Mouse (Mus musculus): ENCODE data around the gene Nat8f5. TPM values are rescaled to one million over a fixed set of nuclear protein-coding genes. Genes with fewer than 3 reads are reported as not detected.
"Not testable (repeated sequence)": the region's sequence is repeated elsewhere in the genome, so short reads cannot be mapped to it uniquely, and the experiment has no call there.

Nat8f5 gene
- polyA plus RNA-seq (2015; fragmentation: Nextera tagmentation; extraction: Ambion mirVana) = 0.36 TPM in 1 of 2 replicates, not detected in the other

DNA sequence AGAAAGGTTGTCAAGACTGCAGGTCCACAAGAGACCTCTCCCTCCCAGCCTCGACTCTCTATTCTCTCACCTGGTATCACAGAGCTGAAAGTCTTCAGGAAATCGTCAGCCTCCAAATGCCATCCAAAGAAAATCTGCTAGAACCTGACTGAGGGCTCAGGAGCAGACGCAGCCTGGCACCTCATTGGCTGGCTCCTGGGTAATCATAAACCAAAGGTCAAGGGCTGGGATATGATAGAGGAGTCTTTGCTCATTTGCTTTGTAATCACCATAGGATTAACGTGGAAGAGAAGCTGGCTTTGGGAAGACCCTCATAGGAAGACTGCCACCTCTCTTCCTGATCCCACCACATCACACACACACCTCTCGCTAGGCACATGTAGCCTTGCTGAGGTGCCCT is at the start of gene Nat8f5, which contains the start of gene Nat8f6:
Nat8f5 (minus strand) TSS at position 136 of the 400 bp plus-strand sequence.
Nat8f6 (minus strand) TSS at position 118 of the 400 bp plus-strand sequence.
- Histone ChIP-seq H3K27ac (ENCODE audit: low read depth, low read length) (no peak within 1 kb of the TSS), H3K36me3 (ENCODE audit: control insufficient read depth, insufficient read depth, low read length) (no peaks in the 10 kb centered on the region), H3K4me2 (ENCODE audit: low read length) (no peak within 1 kb of the TSS), H3K27me3 (replicated peaks; ENCODE audit: control insufficient read depth, insufficient read depth, low read length) (no peaks in the 10 kb centered on the region), H3K9ac (ENCODE audit: low read depth, low read length) (no peak within 1 kb of the TSS), H3K4me3 (ENCODE audit: low read length) (no peak within 1 kb of the TSS), H3K4me1 (ENCODE audit: control insufficient read depth, insufficient read depth, low read depth, low read length) (no peaks in the 10 kb centered on the region), H3K9me3 (ENCODE audit: control insufficient read depth, low read length) (no peaks in the 10 kb centered on the region)
- 89% methylated on average over 5 of the region's 5 CpGs for WGBS
- no peak for ATAC-seq

- H3K27ac ChIP-seq (ENCODE audit: low read depth, low read length); H3K4me2 ChIP-seq (ENCODE audit: low read length); H3K4me1 ChIP-seq (ENCODE audit: control insufficient read depth, insufficient read depth, low read depth, low read length); H3K9ac ChIP-seq (ENCODE audit: low read depth, low read length); H3K9me3 ChIP-seq (ENCODE audit: control insufficient read depth, low read length); H3K4me3 ChIP-seq (ENCODE audit: low read length); H3K36me3 ChIP-seq (ENCODE audit: control insufficient read depth, insufficient read depth, low read length); H3K27me3 ChIP-seq (replicated peaks; ENCODE audit: control insufficient read depth, insufficient read depth, low read length); ATAC-seq: not testable (repeated sequence)
- 89% methylated on average over 5 of the region's 5 CpGs for WGBS
Observed at GRCm38 (mm10) chr6:85869006-85869405, 48.2 kb upstream of the Nat8f5 start, which contains the start of gene Nat8f2. Gene Nat8f2 (minus strand): TSS chr6:85869158.

- Histone ChIP-seq H3K36me3 (ENCODE audit: control insufficient read depth, insufficient read depth, low read length) (no peaks in the 10 kb centered on the region), H3K4me1 (ENCODE audit: control insufficient read depth, insufficient read depth, low read depth, low read length) (no peaks in the 10 kb centered on the region), H3K9ac (ENCODE audit: low read depth, low read length) (no peak overlapping the region), H3K4me2 (ENCODE audit: low read length) (no peak overlapping the region), H3K9me3 (ENCODE audit: control insufficient read depth, low read length) (no peaks in the 10 kb centered on the region), H3K27me3 (replicated peaks; ENCODE audit: control insufficient read depth, insufficient read depth, low read length) (no peaks in the 10 kb centered on the region), H3K4me3 (ENCODE audit: low read length) (no peak overlapping the region), H3K27ac (ENCODE audit: low read depth, low read length) (no peak overlapping the region)
- 82% methylated on average over 8 of the region's 8 CpGs for WGBS
- no peak for ATAC-seq
Observed at GRCm38 (mm10) chr6:85867726-85868690, 47.2 kb upstream of the Nat8f5 start.

- H3K9me3 ChIP-seq (ENCODE audit: control insufficient read depth, low read length); H3K4me2 ChIP-seq (ENCODE audit: low read length); H3K4me3 ChIP-seq (ENCODE audit: low read length); H3K9ac ChIP-seq (ENCODE audit: low read depth, low read length); H3K4me1 ChIP-seq (ENCODE audit: control insufficient read depth, insufficient read depth, low read depth, low read length); H3K27ac ChIP-seq (ENCODE audit: low read depth, low read length); H3K27me3 ChIP-seq (replicated peaks; ENCODE audit: control insufficient read depth, insufficient read depth, low read length); H3K36me3 ChIP-seq (ENCODE audit: control insufficient read depth, insufficient read depth, low read length); ATAC-seq: not testable (repeated sequence)
- 70% methylated on average over 1 of the region's 1 CpGs for WGBS
Observed at GRCm38 (mm10) chr6:85866995-85867394, 46.2 kb upstream of the Nat8f5 start.

GRCm38 (mm10) chr6:85866166-85866565 is 45.4 kb upstream of the Nat8f5 start:
- H3K4me1 ChIP-seq (ENCODE audit: control insufficient read depth, insufficient read depth, low read depth, low read length); H3K4me2 ChIP-seq (ENCODE audit: low read length); H3K4me3 ChIP-seq (ENCODE audit: low read length); H3K9me3 ChIP-seq (ENCODE audit: control insufficient read depth, low read length); H3K27ac ChIP-seq (ENCODE audit: low read depth, low read length); H3K9ac ChIP-seq (ENCODE audit: low read depth, low read length); ATAC-seq; H3K27me3 ChIP-seq (replicated peaks; ENCODE audit: control insufficient read depth, insufficient read depth, low read length); H3K36me3 ChIP-seq (ENCODE audit: control insufficient read depth, insufficient read depth, low read length): not testable (repeated sequence)
- WGBS = 83% methylated on average over 3 of the region's 3 CpGs

DNA sequence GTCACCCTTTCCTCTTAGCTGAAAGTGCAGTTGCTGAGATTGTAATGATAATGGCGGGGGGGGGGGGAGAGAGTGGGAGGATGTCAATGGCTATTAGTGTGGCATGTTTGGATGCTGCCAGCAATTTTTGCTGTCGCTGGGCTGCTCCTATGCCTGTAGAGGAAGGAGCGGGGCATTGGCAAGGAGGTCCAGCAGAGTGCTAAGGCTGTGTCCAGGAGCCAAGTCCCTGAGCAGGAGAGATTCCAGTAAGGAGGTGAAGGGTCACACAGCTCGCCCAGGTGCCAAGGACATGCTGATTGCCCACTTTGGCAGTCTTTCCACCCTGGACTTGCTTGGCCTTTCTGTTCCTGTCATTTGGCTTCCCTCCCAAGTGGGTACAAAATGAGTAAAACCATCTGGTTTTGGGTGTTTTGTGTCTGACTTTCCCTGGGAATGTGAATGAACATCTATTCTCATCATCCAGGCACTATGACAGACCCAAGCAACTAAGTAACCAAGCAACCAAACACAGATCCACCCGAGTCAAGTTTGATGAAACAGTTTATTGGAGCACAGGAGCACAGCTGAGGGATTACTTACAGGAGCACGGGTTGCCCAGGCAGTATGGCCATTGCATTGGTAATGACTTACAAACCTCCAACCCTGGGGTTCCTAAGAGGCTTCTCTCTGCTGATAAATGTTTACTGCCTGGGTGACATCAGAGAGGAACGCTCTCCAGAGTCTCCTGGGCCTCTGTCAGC is 44.3 kb upstream of the Nat8f5 start:
- H3K27me3 ChIP-seq (replicated peaks; ENCODE audit: control insufficient read depth, insufficient read depth, low read length); H3K4me1 ChIP-seq (ENCODE audit: control insufficient read depth, insufficient read depth, low read depth, low read length); H3K9me3 ChIP-seq (ENCODE audit: control insufficient read depth, low read length); H3K27ac ChIP-seq (ENCODE audit: low read depth, low read length); H3K4me2 ChIP-seq (ENCODE audit: low read length); H3K36me3 ChIP-seq (ENCODE audit: control insufficient read depth, insufficient read depth, low read length); H3K4me3 ChIP-seq (ENCODE audit: low read length); H3K9ac ChIP-seq (ENCODE audit: low read depth, low read length): not testable (repeated sequence)
- ATAC-seq = peak; percentile 91
- WGBS = 45% methylated on average over 5 of the region's 7 CpGs

GRCm38 (mm10) chr6:85863840-85864239 is 43.1 kb upstream of the Nat8f5 start:
- H3K4me3 ChIP-seq (ENCODE audit: low read length) = no peak overlapping the region
- no peaks in the 10 kb centered on the region for H3K36me3 ChIP-seq (ENCODE audit: control insufficient read depth, insufficient read depth, low read length)
- H3K9ac ChIP-seq (ENCODE audit: low read depth, low read length) = no peak overlapping the region
- H3K9me3 ChIP-seq (ENCODE audit: control insufficient read depth, low read length) = no peaks in the 10 kb centered on the region
- no peak overlapping the region for H3K4me2 ChIP-seq (ENCODE audit: low read length)
- H3K27ac ChIP-seq (ENCODE audit: low read depth, low read length) = no peak overlapping the region
- no peak for ATAC-seq
- 92% methylated on average over 2 of the region's 2 CpGs for WGBS
- no peaks in the 10 kb centered on the region for H3K4me1 ChIP-seq (ENCODE audit: control insufficient read depth, insufficient read depth, low read depth, low read length)
- H3K27me3 ChIP-seq (replicated peaks; ENCODE audit: control insufficient read depth, insufficient read depth, low read length) = no peaks in the 10 kb centered on the region

GRCm38 (mm10) chr6:85863136-85863535 is 42.4 kb upstream of the Nat8f5 start:
- ATAC-seq = no peak
- no peaks in the 10 kb centered on the region for H3K27me3 ChIP-seq (replicated peaks; ENCODE audit: control insufficient read depth, insufficient read depth, low read length)
- 79% methylated on average over 2 of the region's 2 CpGs for WGBS
- no peak overlapping the region for H3K4me3 ChIP-seq (ENCODE audit: low read length)
- no peaks in the 10 kb centered on the region for H3K36me3 ChIP-seq (ENCODE audit: control insufficient read depth, insufficient read depth, low read length)
- no peaks in the 10 kb centered on the region for H3K9me3 ChIP-seq (ENCODE audit: control insufficient read depth, low read length)
- H3K27ac ChIP-seq (ENCODE audit: low read depth, low read length) = no peak overlapping the region
- H3K4me1 ChIP-seq (ENCODE audit: control insufficient read depth, insufficient read depth, low read depth, low read length) = no peaks in the 10 kb centered on the region
- H3K4me2 ChIP-seq (ENCODE audit: low read length) = no peak overlapping the region
- no peak overlapping the region for H3K9ac ChIP-seq (ENCODE audit: low read depth, low read length)

- H3K9ac ChIP-seq (ENCODE audit: low read depth, low read length) = no peak overlapping the region
- no peaks in the 10 kb centered on the region for H3K4me1 ChIP-seq (ENCODE audit: control insufficient read depth, insufficient read depth, low read depth, low read length)
- H3K4me3 ChIP-seq (ENCODE audit: low read length) = no peak overlapping the region
- no peak overlapping the region for H3K4me2 ChIP-seq (ENCODE audit: low read length)
- no peaks in the 10 kb centered on the region for H3K36me3 ChIP-seq (ENCODE audit: control insufficient read depth, insufficient read depth, low read length)
- H3K9me3 ChIP-seq (ENCODE audit: control insufficient read depth, low read length) = no peaks in the 10 kb centered on the region
- H3K27ac ChIP-seq (ENCODE audit: low read depth, low read length) = no peak overlapping the region
- 69% methylated on average over 3 of the region's 3 CpGs for WGBS
- no peaks in the 10 kb centered on the region for H3K27me3 ChIP-seq (replicated peaks; ENCODE audit: control insufficient read depth, insufficient read depth, low read length)
- no peak for ATAC-seq
Observed at GRCm38 (mm10) chr6:85862565-85862964, 41.8 kb upstream of the Nat8f5 start.

All from hindbrain, embryonic 16.5 days (tissue).